Comparison of ENCODE assay signal across 16 mouse cellular contexts in the genomic region with DNA sequence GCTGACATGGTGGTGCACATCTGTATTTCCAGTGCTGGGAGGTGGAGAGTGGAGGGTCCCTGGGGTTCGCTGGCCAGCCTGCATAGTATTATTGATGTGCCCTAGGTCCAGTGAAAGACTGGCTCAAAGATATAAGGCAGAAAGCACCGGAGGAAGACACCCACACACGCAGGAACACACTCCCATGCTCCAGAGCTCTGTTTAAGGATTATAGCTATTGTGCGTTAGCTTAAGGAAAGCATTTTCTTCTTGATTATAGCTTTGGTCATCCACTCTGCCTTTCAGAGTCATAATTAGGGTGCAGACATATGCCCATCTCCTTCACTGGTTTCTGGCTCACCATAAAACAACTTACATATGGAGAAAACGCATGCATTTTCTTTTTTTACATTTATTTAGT.
"Had no signal": no experiment of that assay in that cellular context is flagged by ENCODE, and none has a peak within 500 bp of the region (broad histone marks: within the 10 kb centered on the region; RNA-seq: fewer than 3 reads in every experiment).

No protein-coding gene starts in this region.

- H3K27ac ChIP-seq: lung, embryonic 15.5 days; macrophage; midbrain, embryonic 12.5 days; neural tube, embryonic 12.5 days; stomach, embryonic 15.5 days; stomach, postnatal 0 days had no signal

- H3K27me3 ChIP-seq: lung, embryonic 15.5 days; midbrain, embryonic 12.5 days; neural tube, embryonic 12.5 days; stomach, embryonic 15.5 days had no signal

- DNase-seq: liver, postnatal 0 days; lung, adult 2 months; lung, postnatal 14 days; lung, postnatal 36 days; midbrain, embryonic 14.5 days; right cerebral cortex, postnatal 14 days; thymus, adult 2 months; thymus, postnatal 25 days; thymus, postnatal 4 days had no signal

- H3K4me3 ChIP-seq: lung, embryonic 15.5 days; megakaryocyte, embryonic 14.5 days; midbrain, embryonic 12.5 days; neural tube, embryonic 12.5 days; stomach, embryonic 15.5 days had no signal

- H3K4me1 ChIP-seq: megakaryocyte, embryonic 14.5 days; midbrain, embryonic 12.5 days had no signal

- ATAC-seq: liver, postnatal 0 days had no signal

- H3K9me3 ChIP-seq: lung, embryonic 15.5 days; megakaryocyte, embryonic 14.5 days; midbrain, embryonic 12.5 days; neural tube, embryonic 12.5 days; stomach, embryonic 15.5 days had no signal

- H3K36me3 ChIP-seq: lung, embryonic 15.5 days; midbrain, embryonic 12.5 days; neural tube, embryonic 12.5 days; stomach, embryonic 15.5 days had no signal

- H3K4me2 ChIP-seq: lung, embryonic 15.5 days; midbrain, embryonic 12.5 days; neural tube, embryonic 12.5 days; stomach, embryonic 15.5 days had no signal

- H3K9ac ChIP-seq: liver, postnatal 0 days; lung, embryonic 15.5 days; midbrain, embryonic 12.5 days; neural tube, embryonic 12.5 days; stomach, embryonic 15.5 days had no signal
